Mouse (Mus musculus) midbrain, postnatal 0 days (tissue): ENCODE measurements at regions not wholly inside any gene's neighbourhood (a gene's known extent, or its start where the extent isn't known, plus 50 kb on each side); places are given as distances from the start of the nearest gene placed in this dataset.

ENCODE experiments used
- ATAC-seq: fragments of 200-750 bp; cut with Nextera tagmentation; 2 replicates; pipeline ENCODE4 v1.8.0; 2017; ENCODE audit warnings: moderate number of reproducible peaks, mild to moderate bottlenecking, moderate TSS enrichment, moderate library complexity; ENCODE audit not compliant: low FRiP score
- DNase-seq: peaks from one replicate; pipeline ENCODE4 v3.0.0-alpha.2; 2015; ENCODE audit warnings: low spot score
- H3K27ac ChIP-seq: fragments of 300-500 bp; sonication (generic); 2 replicates; pipeline ENCODE4 v1.5.1; 2014; ENCODE audit warnings: low read depth, mild to moderate bottlenecking, low read length, mixed read lengths
- H3K27me3 ChIP-seq: fragments of 300-500 bp; sonication (generic); 2 replicates; pipeline ENCODE4 v1.6.1; 2014; ENCODE audit warnings: low read length, control low read depth, mixed read lengths; ENCODE audit not compliant: insufficient read depth
- H3K36me3 ChIP-seq: fragments of 300-500 bp; sonication (generic); 2 replicates; pipeline ENCODE4 v1.6.1; 2014; ENCODE audit warnings: low read length, control low read depth, mixed read lengths; ENCODE audit not compliant: insufficient read depth
- H3K4me1 ChIP-seq: fragments of 300-500 bp; sonication (generic); 2 replicates; pipeline ENCODE4 v1.6.1; 2014; ENCODE audit warnings: mild to moderate bottlenecking, control low read depth, antibody characterized with exemption, low read length, mixed read lengths; ENCODE audit not compliant: insufficient read depth
- H3K4me2 ChIP-seq: fragments of 300-500 bp; sonication (generic); 2 replicates; pipeline ENCODE4 v1.6.1; 2014; ENCODE audit warnings: low read depth, mild to moderate bottlenecking, low read length, mixed read lengths; ENCODE audit not compliant: poor library complexity, severe bottlenecking
- H3K4me3 ChIP-seq: fragments of 300-500 bp; sonication (generic); 2 replicates; pipeline ENCODE4 v1.5.1; 2014; ENCODE audit warnings: low read depth, mild to moderate bottlenecking, low read length, moderate library complexity
- H3K9ac ChIP-seq: fragments of 300-500 bp; sonication (generic); replicated peaks from 2 replicates; pipeline ENCODE4 v1.6.1; 2014; ENCODE audit warnings: mild to moderate bottlenecking, low read length, moderate library complexity, mixed read lengths; ENCODE audit not compliant: poor library complexity, severe bottlenecking
- H3K9me3 ChIP-seq: fragments of 300-500 bp; sonication (generic); 2 replicates; pipeline ENCODE4 v1.6.1; 2016; ENCODE audit warnings: low read length, control low read depth
- CTCF ChIP-seq: IDR thresholded peaks from 2 replicates; pipeline ENCODE4 v1.5.1; 2016; ENCODE audit warnings: antibody characterized with exemption, mild to moderate bottlenecking
- WGBS: fragments of 180-500 bp; shearing (Covaris S2); extraction: QIAGEN DNeasy Blood & Tissue Kit; methylation state at CpG from one replicate; pipeline ENCODE4 v1.1.7; 2014; 5-methylcytosine and 5-hydroxymethylcytosine counted together

GRCm38 (mm10) chr5:106044878-106045585, 168.7 kb downstream of the Zfp326 start:
- Histone ChIP-seq H3K27ac (no peak overlapping the region), H3K4me2 (no peak overlapping the region), H3K9ac (no peak overlapping the region), H3K27me3 (no peaks in the 10 kb centered on the region), H3K4me3 (no peak overlapping the region), H3K4me1 (no peaks in the 10 kb centered on the region), H3K9me3 (no peaks in the 10 kb centered on the region), H3K36me3 (no peaks in the 10 kb centered on the region)
- TF ChIP-seq CTCF: no peak
- DNase-seq (no peak), ATAC-seq (no peak)
- WGBS: 70% methylated on average over 12 of the region's 12 CpGs

GRCm38 (mm10) chr5:106038321-106038720, 162.0 kb downstream of the Zfp326 start:
- H3K4me3 ChIP-seq: no peak overlapping the region
- ATAC-seq (no peak), DNase-seq (no peak)
- H3K27me3 ChIP-seq: no peaks in the 10 kb centered on the region
- H3K27ac ChIP-seq: no peak overlapping the region
- no peak overlapping the region for H3K9ac ChIP-seq
- no peak overlapping the region for H3K4me2 ChIP-seq
- H3K9me3 ChIP-seq: no peaks in the 10 kb centered on the region
- WGBS: 96% methylated on average over 18 of the region's 18 CpGs
- no peaks in the 10 kb centered on the region for H3K36me3 ChIP-seq
- no peaks in the 10 kb centered on the region for H3K4me1 ChIP-seq
- TF ChIP-seq CTCF: no peak

GRCm38 (mm10) chr5:106036176-106036575, 159.8 kb downstream of the Zfp326 start:
- no peak for TF ChIP-seq CTCF
- no peaks in the 10 kb centered on the region for H3K9me3 ChIP-seq
- H3K4me2 ChIP-seq: no peak overlapping the region
- ATAC-seq: no peak
- no peak overlapping the region for H3K27ac ChIP-seq
- H3K27me3 ChIP-seq: no peaks in the 10 kb centered on the region
- DNase-seq: no peak
- H3K4me3 ChIP-seq: no peak overlapping the region
- no peaks in the 10 kb centered on the region for H3K4me1 ChIP-seq
- no peaks in the 10 kb centered on the region for H3K36me3 ChIP-seq
- no peak overlapping the region for H3K9ac ChIP-seq
- WGBS: 31% methylated on average over 6 of the region's 6 CpGs

GRCm38 (mm10) chr5:106032956-106033355, 156.6 kb downstream of the Zfp326 start:
- Histone ChIP-seq H3K27me3 (no peaks in the 10 kb centered on the region), H3K9me3 (no peaks in the 10 kb centered on the region), H3K36me3 (no peaks in the 10 kb centered on the region), H3K4me3 (no peak overlapping the region), H3K4me1 (no peaks in the 10 kb centered on the region), H3K4me2 (no peak overlapping the region), H3K27ac (no peak overlapping the region), H3K9ac (no peak overlapping the region)
- TF ChIP-seq CTCF: no peak
- no peak for ATAC-seq
- no peak for DNase-seq
- 78% methylated on average over 4 of the region's 4 CpGs for WGBS

GRCm38 (mm10) chr5:106026861-106027260, 150.5 kb downstream of the Zfp326 start:
- Histone ChIP-seq H3K9ac (no peak overlapping the region), H3K27ac (no peak overlapping the region), H3K4me1 (no peaks in the 10 kb centered on the region), H3K9me3 (no peaks in the 10 kb centered on the region), H3K36me3 (no peaks in the 10 kb centered on the region), H3K4me3 (no peak overlapping the region), H3K27me3 (no peaks in the 10 kb centered on the region), H3K4me2 (no peak overlapping the region)
- ATAC-seq: no peak
- TF ChIP-seq CTCF: no peak
- 48% methylated on average over 2 of the region's 2 CpGs for WGBS
- no peak for DNase-seq

- Histone ChIP-seq H3K27me3 (no peaks in the 10 kb centered on the region), H3K27ac (no peak overlapping the region), H3K9me3 (no peaks in the 10 kb centered on the region), H3K9ac (no peak overlapping the region), H3K4me3 (no peak overlapping the region), H3K4me2 (peak overlapping the region; percentile 40), H3K4me1 (no peaks in the 10 kb centered on the region), H3K36me3 (no peaks in the 10 kb centered on the region)
- no peak for ATAC-seq
- DNase-seq: no peak
- no peak for TF ChIP-seq CTCF
- WGBS: 37% methylated on average over 16 of the region's 16 CpGs
These were observed 128.0 kb downstream of the Zfp326 start for GRCm38 (mm10) chr5:106004292-106004917.
